Mouse (Mus musculus): ENCODE results near the gene Nup210l. TPM values are rescaled to one million over a fixed set of nuclear protein-coding genes. Genes with fewer than 3 reads are reported as not detected.

Nup210l gene
- 0.50 and 0.69 TPM in 2 replicates for polyA plus RNA-seq (2016; fragmentation: Nextera tagmentation; extraction: Ambion mirVana)

- H3K4me1 ChIP-seq = no peaks in the 10 kb centered on the region
- H3K36me3 ChIP-seq (replicated peaks) = peaks cover 21% of the 10 kb centered on the region
- H3K27ac ChIP-seq = no peak within 1 kb of the TSS
- H3K4me3 ChIP-seq (replicated peaks) = no peak within 1 kb of the TSS
- 86% methylated on average over 13 of the region's 13 CpGs for WGBS
- no peak within 1 kb of the TSS for H3K4me2 ChIP-seq
- H3K9ac ChIP-seq = no peak within 1 kb of the TSS
- H3K9me3 ChIP-seq = no peaks in the 10 kb centered on the region
- no peak for ATAC-seq (ENCODE audit: low FRiP score)
- no peaks in the 10 kb centered on the region for H3K27me3 ChIP-seq
These were observed at the start of gene Nup210l for GRCm38 (mm10) chr3:90103938-90104337. Gene Nup210l, plus strand, starts transcription at chr3:90104132.

GRCm38 (mm10) chr3:90061549-90061948 is 42.4 kb upstream of the Nup210l start:
- Histone ChIP-seq H3K4me2 (no peak overlapping the region), H3K9ac (no peak overlapping the region), H3K27me3 (no peaks in the 10 kb centered on the region), H3K4me3 (replicated peaks) (no peak overlapping the region), H3K4me1 (no peaks in the 10 kb centered on the region), H3K27ac (no peak overlapping the region), H3K9me3 (no peaks in the 10 kb centered on the region), H3K36me3 (replicated peaks) (peaks cover 64% of the 10 kb centered on the region)
- ATAC-seq (ENCODE audit: low FRiP score) = no peak
- WGBS = 93% methylated on average over 6 of the region's 6 CpGs

- Histone ChIP-seq H3K27ac (no peak overlapping the region), H3K9me3 (no peaks in the 10 kb centered on the region), H3K4me1 (no peaks in the 10 kb centered on the region), H3K27me3 (no peaks in the 10 kb centered on the region), H3K36me3 (replicated peaks) (peaks cover 54% of the 10 kb centered on the region), H3K9ac (no peak overlapping the region), H3K4me3 (replicated peaks) (no peak overlapping the region), H3K4me2 (no peak overlapping the region)
- ATAC-seq (ENCODE audit: low FRiP score) = no peak
- WGBS = 73% methylated on average over 2 of the region's 2 CpGs
These were observed 41.4 kb upstream of the Nup210l start for GRCm38 (mm10) chr3:90062539-90062938.

GRCm38 (mm10) chr3:90064383-90064782 is 39.5 kb upstream of the Nup210l start:
- no peaks in the 10 kb centered on the region for H3K27me3 ChIP-seq
- no peak overlapping the region for H3K9ac ChIP-seq
- no peak overlapping the region for H3K4me2 ChIP-seq
- ATAC-seq (ENCODE audit: low FRiP score) = no peak
- no peaks in the 10 kb centered on the region for H3K4me1 ChIP-seq
- H3K27ac ChIP-seq = no peak overlapping the region
- 86% methylated on average over 3 of the region's 3 CpGs for WGBS
- H3K36me3 ChIP-seq (replicated peaks) = peaks cover 45% of the 10 kb centered on the region
- no peak overlapping the region for H3K4me3 ChIP-seq (replicated peaks)
- H3K9me3 ChIP-seq = no peaks in the 10 kb centered on the region

- H3K9me3 ChIP-seq = no peaks in the 10 kb centered on the region
- H3K9ac ChIP-seq = no peak overlapping the region
- no peak overlapping the region for H3K27ac ChIP-seq
- H3K27me3 ChIP-seq = no peaks in the 10 kb centered on the region
- no peak overlapping the region for H3K4me3 ChIP-seq (replicated peaks)
- 56% methylated on average over 3 of the region's 3 CpGs for WGBS
- peaks cover 38% of the 10 kb centered on the region for H3K36me3 ChIP-seq (replicated peaks)
- no peak for ATAC-seq (ENCODE audit: low FRiP score)
- no peak overlapping the region for H3K4me2 ChIP-seq
- no peaks in the 10 kb centered on the region for H3K4me1 ChIP-seq
These were observed 38.4 kb upstream of the Nup210l start for GRCm38 (mm10) chr3:90065553-90065952.

GRCm38 (mm10) chr3:90067851-90068250 is 36.1 kb upstream of the Nup210l start:
- no peak overlapping the region for H3K9ac ChIP-seq
- no peak for ATAC-seq (ENCODE audit: low FRiP score)
- peaks cover 15% of the 10 kb centered on the region for H3K36me3 ChIP-seq (replicated peaks)
- no peaks in the 10 kb centered on the region for H3K27me3 ChIP-seq
- H3K9me3 ChIP-seq = no peaks in the 10 kb centered on the region
- H3K4me3 ChIP-seq (replicated peaks) = no peak overlapping the region
- no peaks in the 10 kb centered on the region for H3K4me1 ChIP-seq
- no peak overlapping the region for H3K4me2 ChIP-seq
- H3K27ac ChIP-seq = no peak overlapping the region
- WGBS = 89% methylated on average over 4 of the region's 4 CpGs

- ATAC-seq (ENCODE audit: low FRiP score) = no peak
- Histone ChIP-seq H3K27ac (no peak overlapping the region), H3K4me3 (replicated peaks) (no peak overlapping the region), H3K36me3 (replicated peaks) (peaks cover 4% of the 10 kb centered on the region; the same call in 1 of the 2 replicates), H3K27me3 (no peaks in the 10 kb centered on the region), H3K9ac (no peak overlapping the region), H3K4me1 (no peaks in the 10 kb centered on the region), H3K9me3 (no peaks in the 10 kb centered on the region), H3K4me2 (no peak overlapping the region)
- WGBS = 84% methylated on average over 7 of the region's 7 CpGs
These were observed 34.2 kb upstream of the Nup210l start for GRCm38 (mm10) chr3:90069688-90070087.

- Histone ChIP-seq H3K27ac (no peak within 1 kb of the TSS), H3K36me3 (replicated peaks) (no peaks in the 10 kb centered on the region), H3K4me3 (replicated peaks) (no peak within 1 kb of the TSS), H3K27me3 (no peaks in the 10 kb centered on the region), H3K4me2 (no peak within 1 kb of the TSS), H3K4me1 (peaks cover 5% of the 10 kb centered on the region), H3K9ac (no peak within 1 kb of the TSS), H3K9me3 (no peaks in the 10 kb centered on the region)
- WGBS = 75% methylated on average over 4 of the region's 4 CpGs
- no peak for ATAC-seq (ENCODE audit: low FRiP score)
These were observed 31.6 kb upstream of the Nup210l start, which contains the start of gene Tpm3 for GRCm38 (mm10) chr3:90072294-90072693. Gene Tpm3, plus strand, starts transcription at chr3:90072649.

GRCm38 (mm10) chr3:90076921-90077716 is 26.8 kb upstream of the Nup210l start:
- peaks cover 32% of the 10 kb centered on the region for H3K4me1 ChIP-seq
- no peaks in the 10 kb centered on the region for H3K36me3 ChIP-seq (replicated peaks)
- no peak overlapping the region for H3K9ac ChIP-seq
- no peak for ATAC-seq (ENCODE audit: low FRiP score)
- no peaks in the 10 kb centered on the region for H3K27me3 ChIP-seq
- no peaks in the 10 kb centered on the region for H3K9me3 ChIP-seq
- H3K4me2 ChIP-seq = peak overlapping the region; percentile 21; the same call in 1 of the 2 replicates
- no peak overlapping the region for H3K27ac ChIP-seq
- 11% methylated on average over 5 of the region's 5 CpGs for WGBS
- 0 out of 2 replicates have a peak overlapping the region, but pooled peaks have one; percentile 5 for H3K4me3 ChIP-seq (replicated peaks)

- Histone ChIP-seq H3K27me3 (no peaks in the 10 kb centered on the region), H3K4me2 (no peak overlapping the region), H3K9ac (no peak overlapping the region), H3K4me1 (peaks cover 43% of the 10 kb centered on the region), H3K9me3 (no peaks in the 10 kb centered on the region), H3K4me3 (replicated peaks) (no peak overlapping the region), H3K36me3 (replicated peaks) (no peaks in the 10 kb centered on the region), H3K27ac (no peak overlapping the region)
- 57% methylated on average over 5 of the region's 5 CpGs for WGBS
- ATAC-seq (ENCODE audit: low FRiP score) = no peak
These were observed 25.7 kb upstream of the Nup210l start for GRCm38 (mm10) chr3:90078224-90078623.

- Histone ChIP-seq H3K4me2 (peak overlapping the region; percentile 92), H3K36me3 (replicated peaks) (0 out of 2 replicates have a peak, but pooled peaks cover under 1% of the 10 kb centered on the region), H3K4me3 (replicated peaks) (peak overlapping the region; percentile 86), H3K9ac (peak overlapping the region; percentile 84), H3K27me3 (no peaks in the 10 kb centered on the region), H3K9me3 (no peaks in the 10 kb centered on the region), H3K4me1 (peaks cover 53% of the 10 kb centered on the region), H3K27ac (peak overlapping the region; percentile 95)
- ATAC-seq (ENCODE audit: low FRiP score) = peak; percentile 97
- WGBS = under 1% methylated on average over 33 of the region's 33 CpGs
These were observed 24.7 kb upstream of the Nup210l start for GRCm38 (mm10) chr3:90079133-90079762.

- H3K27ac ChIP-seq = peak overlapping the region; percentile 95
- H3K4me2 ChIP-seq = peak overlapping the region; percentile 92
- ATAC-seq (ENCODE audit: low FRiP score) = peak; percentile 71
- no peaks in the 10 kb centered on the region for H3K9me3 ChIP-seq
- WGBS = under 1% methylated on average over 51 of the region's 53 CpGs
- H3K9ac ChIP-seq = peak overlapping the region; percentile 84
- H3K4me3 ChIP-seq (replicated peaks) = peak overlapping the region; percentile 86
- peaks cover 56% of the 10 kb centered on the region for H3K4me1 ChIP-seq
- H3K27me3 ChIP-seq = no peaks in the 10 kb centered on the region
- 0 out of 2 replicates have a peak, but pooled peaks cover 5% of the 10 kb centered on the region for H3K36me3 ChIP-seq (replicated peaks)
These were observed 24.0 kb upstream of the Nup210l start for GRCm38 (mm10) chr3:90079763-90080497.

Measured in forebrain, embryonic 12.5 days (tissue).